Mouse (Mus musculus) activated CD4-positive, CD25-positive, alpha-beta regulatory T cell (primary cell): ENCODE measurements around the gene Laptm4a. TPM values are rescaled to one million over a fixed set of nuclear protein-coding genes. Genes with fewer than 3 reads are reported as not detected.

Experiments used
- polyA plus RNA-seq, 2 experiments: library from polyadenylated mRNA; unstranded; fragments of 100-300 nt; shearing (Covaris generic); gene quantifications; one replicate each; pipeline ENCODE4 v1.2.1; 2017

The Laptm4a gene
- 100 to 1,000 TPM; 130 to 145 TPM for polyA plus RNA-seq

DNA sequence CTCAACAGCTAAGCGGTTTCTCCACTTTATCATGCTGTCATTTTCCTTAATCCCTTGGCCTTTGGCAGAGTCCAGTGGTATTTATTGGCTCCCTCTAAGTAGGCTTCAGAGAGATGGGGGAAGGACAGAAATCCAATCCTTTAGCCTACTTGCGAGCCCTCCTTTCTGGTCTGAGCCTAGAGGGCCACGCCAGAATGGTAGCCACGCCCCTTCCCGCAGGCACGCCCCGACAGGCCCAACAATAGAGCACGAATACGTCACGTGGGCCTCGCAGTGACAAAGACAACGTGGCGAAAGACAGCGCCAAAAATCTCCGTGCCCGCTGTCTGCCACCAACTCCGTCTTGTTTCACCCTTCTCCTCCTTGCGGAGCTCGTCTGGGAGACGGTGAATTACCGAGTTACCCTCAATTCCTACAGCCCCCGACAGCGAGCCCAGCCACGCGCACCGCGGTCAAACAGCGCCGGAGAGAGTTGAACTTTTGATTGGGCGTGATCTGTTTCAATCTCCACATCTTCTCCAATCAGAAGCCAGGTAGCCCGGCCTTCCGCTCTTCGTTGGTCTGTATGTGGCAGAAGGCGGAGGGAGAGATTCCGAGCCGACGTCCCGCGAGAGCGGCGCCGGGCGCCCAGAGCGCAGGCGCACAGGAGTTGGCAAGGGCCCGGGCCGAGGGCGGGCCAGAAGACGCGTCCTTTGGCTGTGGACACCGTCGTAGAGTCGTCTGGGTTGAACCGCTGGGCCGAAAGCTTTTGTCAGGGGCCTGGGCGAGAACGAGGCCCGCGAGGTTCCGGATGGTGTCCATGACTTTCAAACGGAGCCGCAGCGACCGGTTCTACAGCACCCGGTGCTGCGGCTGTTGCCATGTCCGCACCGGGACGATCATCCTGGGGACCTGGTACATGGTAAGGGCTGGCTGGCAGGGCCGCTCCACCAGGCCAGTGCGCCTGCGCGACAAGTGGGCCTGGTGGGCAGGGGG lies at the start of gene Laptm4a:
Gene Laptm4a, plus strand, starts transcription at position 271 of the 975 bp plus-strand sequence.

GRCm38 (mm10) chr12:8947714-8948464 lies 26.4 kb downstream of the Laptm4a start, which contains the start of gene Matn3:
Gene Matn3 (plus strand): TSS chr12:8947929.

GRCm38 (mm10) chr12:8973820-8974465 lies 52.5 kb downstream of the Laptm4a start, which contains the start of gene Wdr35:
Gene Wdr35 (plus strand): TSS chr12:8973892.

Other genes with a start within 250 kb of the Laptm4a start
- gene Pum2, start 247.5 kb upstream of the Laptm4a start, polyA plus RNA-seq: 10 to 100 TPM; 13.1 to 13.3 TPM
- under 1 TPM; 0.10 to 0.21 TPM for gene Sdc1, start 150.3 kb upstream of the Laptm4a start, polyA plus RNA-seq
- gene Matn3, start 26.3 kb downstream of the Laptm4a start, polyA plus RNA-seq: under 1 TPM in 1 of 2 experiments, not detected in 1; 0.07 TPM
- gene Wdr35, start 52.2 kb downstream of the Laptm4a start, polyA plus RNA-seq: 1 to 10 TPM; 1.2 to 3.2 TPM
- gene Ttc32, start 108.3 kb downstream of the Laptm4a start, polyA plus RNA-seq: 10 to 100 TPM; 10.7 to 11.9 TPM